In genomic region chr11:109319946-109320345, GRCm38 (mm10) we compare ENCODE assay signal across 16 mouse cellular contexts. TPM values are rescaled to one million over a fixed set of nuclear protein-coding genes. Genes with fewer than 3 reads are reported as not detected.
DNase-seq lines count a peak whose midpoint lies in the region; ATAC-seq lines count a peak whose summit lies in the region.
"Had no signal": no experiment of that assay in that cellular context is flagged by ENCODE, and none has a peak within 500 bp of the region (broad histone marks: within the 10 kb centered on the region; RNA-seq: fewer than 3 reads in every experiment).

No protein-coding gene starts in this region.

- H3K36me3 ChIP-seq in hindbrain, embryonic 16.5 days (ENCODE audit: control insufficient read depth, insufficient read depth, low read length) = no peaks in the 10 kb centered on the region
- no peaks in the 10 kb centered on the region for H3K36me3 ChIP-seq in hindbrain, embryonic 14.5 days (replicated peaks; ENCODE audit: control insufficient read depth, insufficient read depth)
- no peaks in the 10 kb centered on the region for H3K36me3 ChIP-seq in limb, embryonic 12.5 days
- H3K36me3 ChIP-seq: G1E; limb, embryonic 13.5 days; neural tube, embryonic 12.5 days had no signal

- H3K4me3 ChIP-seq in hindbrain, embryonic 16.5 days (ENCODE audit: low read length) = no peak overlapping the region
- no peak overlapping the region for H3K4me3 ChIP-seq in hindbrain, embryonic 14.5 days (replicated peaks; ENCODE audit: low read length)
- H3K4me3 ChIP-seq in limb, embryonic 12.5 days (replicated peaks) = no peak overlapping the region
- H3K4me3 ChIP-seq: gastrocnemius, adult 2 months; limb, embryonic 13.5 days; neural tube, embryonic 12.5 days had no signal

- no peaks in the 10 kb centered on the region for H3K9me3 ChIP-seq in hindbrain, embryonic 16.5 days (ENCODE audit: control insufficient read depth, low read length)
- H3K9me3 ChIP-seq in hindbrain, embryonic 14.5 days (ENCODE audit: control insufficient read depth, low read length) = no peaks in the 10 kb centered on the region
- no peaks in the 10 kb centered on the region for H3K9me3 ChIP-seq in limb, embryonic 12.5 days
- H3K9me3 ChIP-seq: limb, embryonic 13.5 days; neural tube, embryonic 12.5 days had no signal

- H3K27ac ChIP-seq in hindbrain, embryonic 16.5 days (ENCODE audit: low read depth, low read length) = peak overlapping the region; percentile 77
- H3K27ac ChIP-seq in hindbrain, embryonic 14.5 days = no peak overlapping the region
- 0 out of 2 replicates have a peak overlapping the region, but pooled peaks have one; percentile 29 for H3K27ac ChIP-seq in limb, embryonic 12.5 days
- H3K27ac ChIP-seq: gastrocnemius, adult 2 months; limb, embryonic 13.5 days; neural tube, embryonic 12.5 days had no signal

- H3K9ac ChIP-seq in hindbrain, embryonic 16.5 days (ENCODE audit: low read depth, low read length) = no peak overlapping the region
- H3K9ac ChIP-seq in hindbrain, embryonic 14.5 days = no peak overlapping the region
- no peak overlapping the region for H3K9ac ChIP-seq in limb, embryonic 12.5 days (replicated peaks)
- H3K9ac ChIP-seq: limb, embryonic 13.5 days; liver, postnatal 0 days; neural tube, embryonic 12.5 days had no signal

- peak; percentile 67 for ATAC-seq in hindbrain, embryonic 16.5 days
- ATAC-seq in hindbrain, embryonic 14.5 days (ENCODE audit: low FRiP score) = no peak
- ATAC-seq in limb, embryonic 12.5 days (ENCODE audit: insufficient number of reproducible peaks, insufficient read depth, low FRiP score, low TSS enrichment, low read depth) = no peak
- no peak for ATAC-seq in megakaryocyte-erythroid progenitor cell, adult 5-6 weeks (replicated peaks; ENCODE audit: low FRiP score, low TSS enrichment, poor library complexity, severe bottlenecking)
- ATAC-seq: liver, postnatal 0 days had no signal

- DNase-seq in hindbrain, embryonic 14.5 days (ENCODE audit: low spot score) = no peak
- DNase-seq in cerebellum, adult 11 months = peak; percentile 62
- DNase-seq in cerebellum, postnatal 25 days = peak; percentile 67 to 77
- no peak for DNase-seq in spleen, postnatal 14 days (ENCODE audit: low spot score in 2 of 2)
- no peak for DNase-seq in lung, postnatal 10 days
- DNase-seq: B cell, adult 2 months; gastrocnemius, adult 2 months; liver, postnatal 0 days; thymus, adult 2 months had no signal

- H3K4me2 ChIP-seq in hindbrain, embryonic 16.5 days (ENCODE audit: low read length) = no peak overlapping the region
- H3K4me2 ChIP-seq in hindbrain, embryonic 14.5 days (replicated peaks) = no peak overlapping the region
- no peak overlapping the region for H3K4me2 ChIP-seq in limb, embryonic 12.5 days
- H3K4me2 ChIP-seq: heart, embryonic 11.5 days; limb, embryonic 13.5 days; neural tube, embryonic 12.5 days had no signal

- WGBS in hindbrain, embryonic 16.5 days = 72% methylated on average over 5 of the region's 5 CpGs
- 84% methylated on average over 5 of the region's 5 CpGs for WGBS in hindbrain, embryonic 14.5 days
- WGBS in limb, embryonic 12.5 days = 74% methylated on average over 5 of the region's 5 CpGs

- H3K4me1 ChIP-seq in hindbrain, embryonic 16.5 days (ENCODE audit: control insufficient read depth, insufficient read depth, low read depth, low read length) = peaks cover 10% of the 10 kb centered on the region
- no peaks in the 10 kb centered on the region for H3K4me1 ChIP-seq in hindbrain, embryonic 14.5 days (replicated peaks; ENCODE audit: control insufficient read depth, insufficient read depth, low read length)
- H3K4me1 ChIP-seq in limb, embryonic 12.5 days (replicated peaks) = peaks cover 9% of the 10 kb centered on the region; the same call in 1 of the 2 replicates
- H3K4me1 ChIP-seq: neural tube, embryonic 12.5 days had no signal

- H3K27me3 ChIP-seq in hindbrain, embryonic 16.5 days (replicated peaks; ENCODE audit: control insufficient read depth, insufficient read depth, low read length) = no peaks in the 10 kb centered on the region
- no peaks in the 10 kb centered on the region for H3K27me3 ChIP-seq in hindbrain, embryonic 14.5 days (ENCODE audit: control insufficient read depth, insufficient read depth, low read length)
- peaks cover 7% of the 10 kb centered on the region; the same call in 1 of the 2 replicates for H3K27me3 ChIP-seq in limb, embryonic 12.5 days
- H3K27me3 ChIP-seq: limb, embryonic 13.5 days; neural tube, embryonic 12.5 days had no signal

RNA-seq across cellular contexts. Expression of gene Rgs9, which starts 22.0 kb away (rescaled TPM):
- polyA plus RNA-seq in hindbrain, embryonic 16.5 days (2015; fragmentation: Nextera tagmentation; extraction: Ambion mirVana) = 14.5 and 15.6 TPM in 2 replicates
- 8.9 and 10.7 TPM in 2 replicates for polyA plus RNA-seq in hindbrain, embryonic 14.5 days (2014; fragmentation: Nextera tagmentation; extraction: Ambion mirVana)
- 4.1 and 5.7 TPM in 2 replicates for polyA plus RNA-seq in limb, embryonic 12.5 days (2016; fragmentation: Nextera tagmentation; extraction: Ambion mirVana)
- total RNA-seq in megakaryocyte-erythroid progenitor cell, adult 5-6 weeks (2014; fragmentation: Nextera tagmentation) = 0.24 TPM in 1 of 2 replicates, not detected in the other
- not detected in 2 replicates for total RNA-seq in megakaryocyte-erythroid progenitor cell, adult 5-6 weeks (2017)
- polyA plus RNA-seq: G1E had no signal

RNA-seq across cellular contexts. Expression of gene Gna13, which starts 42.7 kb away (rescaled TPM):
- 20.5 and 21.3 TPM in 2 replicates for polyA plus RNA-seq in hindbrain, embryonic 16.5 days (2015; fragmentation: Nextera tagmentation; extraction: Ambion mirVana)
- 21.8 and 24.4 TPM in 2 replicates for polyA plus RNA-seq in hindbrain, embryonic 14.5 days (2014; fragmentation: Nextera tagmentation; extraction: Ambion mirVana)
- polyA plus RNA-seq in limb, embryonic 12.5 days (2016; fragmentation: Nextera tagmentation; extraction: Ambion mirVana) = 20.3 and 22.2 TPM in 2 replicates
- total RNA-seq in megakaryocyte-erythroid progenitor cell, adult 5-6 weeks (2014; fragmentation: Nextera tagmentation) = 34.0 and 40.6 TPM in 2 replicates
- total RNA-seq in megakaryocyte-erythroid progenitor cell, adult 5-6 weeks (2017) = 36.7 and 37.1 TPM in 2 replicates

Comparison
In these comparisons a context has a peak if more than half of its experiments do, and no peak if none do; other contexts are left out.
1. DNase-seq: peak in cerebellum, adult 11 months (single experiment) and cerebellum, postnatal 25 days (2 of 2); none in hindbrain, embryonic 14.5 days (single experiment), spleen, postnatal 14 days (0 of 2) and lung, postnatal 10 days (single experiment).